Mouse (Mus musculus) embryonic fibroblast, embryonic 13.5 days (primary cell): ENCODE measurements around the gene Sspn.

Experiments used
- CTCF ChIP-seq: IDR thresholded peaks from 2 replicates; pipeline ENCODE4 v1.5.1; 2011; ENCODE audit warnings: mild to moderate bottlenecking, control low read depth, low read length, moderate library complexity, borderline replicate concordance; ENCODE audit not compliant: insufficient read depth
- POLR2A ChIP-seq: IDR thresholded peaks from 2 replicates; pipeline ENCODE4 v1.6.1; 2011; ENCODE audit warnings: low read depth, mild to moderate bottlenecking, control low read depth, low read length, moderate library complexity

DNA sequence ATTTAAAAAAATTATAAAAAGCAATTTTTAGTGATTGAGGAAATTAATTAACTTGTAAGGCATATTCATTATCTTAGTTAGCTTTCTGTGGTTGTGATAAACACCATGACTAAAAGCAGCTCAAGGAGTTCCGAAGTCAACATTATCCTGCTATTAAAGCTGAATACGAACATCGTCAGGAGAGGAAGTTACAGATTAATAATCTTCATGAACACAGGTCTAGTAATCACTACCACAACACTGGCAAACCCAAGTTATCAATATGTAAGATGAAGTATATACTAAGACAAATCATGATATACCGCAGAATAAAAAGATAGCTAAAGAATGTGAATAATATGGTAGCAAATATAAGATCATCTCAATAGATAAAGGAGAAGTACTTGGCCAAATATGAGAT lies 50.9 kb downstream of the Sspn start:
- TF ChIP-seq POLR2A (no peak), CTCF (no peak)
